Mouse (Mus musculus) mouse trophoblast stem cell (cell line): ENCODE results near the gene Dclre1a.
"Not testable (repeated sequence)": the region's sequence is repeated elsewhere in the genome, so short reads cannot be mapped to it uniquely, and the experiment has no call there.

Experiments
- in situ Hi-C, 2 experiments: fragments of 300-500 bp; cut with MseI, MboI; formaldehyde crosslinking; loops; 2 replicates in 1 of 2; 3 replicates in 1 of 2; pipeline ENCODE4 v1.15.1; 2025

Dclre1a gene

GRCm38 (mm10) chr19:56548230-56549032, 409 bp upstream of the Dclre1a start, which contains the start of gene Nhlrc2:
Gene Nhlrc2, plus strand, starts transcription at chr19:56548261.
- in situ Hi-C loops = no loop called here

- in situ Hi-C loops = no loop called here
Measured at GRCm38 (mm10) chr19:56546031-56546430, 2.0 kb downstream of the Dclre1a start.

- in situ Hi-C loops = no loop called here
Measured at GRCm38 (mm10) chr19:56544681-56545388, 3.2 kb downstream of the Dclre1a start.

GRCm38 (mm10) chr19:56543320-56543719, 4.7 kb downstream of the Dclre1a start:
- in situ Hi-C loops = no loop called here

GRCm38 (mm10) chr19:56535765-56536164, 12.3 kb downstream of the Dclre1a start:
- in situ Hi-C loops = no loop called here

GRCm38 (mm10) chr19:56535064-56535463, 13.0 kb downstream of the Dclre1a start:
- in situ Hi-C loops = no loop called here

- in situ Hi-C loops = no loop called here
Measured at GRCm38 (mm10) chr19:56534337-56534736, 13.7 kb downstream of the Dclre1a start.

GRCm38 (mm10) chr19:56533291-56534071, 14.5 kb downstream of the Dclre1a start:
- in situ Hi-C loops = no loop called here

GRCm38 (mm10) chr19:56531251-56531650, 16.8 kb downstream of the Dclre1a start:
- in situ Hi-C loops = no loop called here

- in situ Hi-C loops = not testable (repeated sequence)
Measured at GRCm38 (mm10) chr19:56530529-56530928, 17.5 kb downstream of the Dclre1a start.

GRCm38 (mm10) chr19:56519408-56519807, 28.6 kb downstream of the Dclre1a start:
- in situ Hi-C loops = not testable (repeated sequence)

- in situ Hi-C loops = not testable (repeated sequence)
Measured at GRCm38 (mm10) chr19:56513527-56513926, 34.5 kb downstream of the Dclre1a start.

GRCm38 (mm10) chr19:56511207-56511606, 36.8 kb downstream of the Dclre1a start:
- in situ Hi-C loops = not testable (repeated sequence)

- in situ Hi-C loops = not testable (repeated sequence)
Measured at GRCm38 (mm10) chr19:56503525-56503924, 44.5 kb downstream of the Dclre1a start.

GRCm38 (mm10) chr19:56503069-56503468, 45.0 kb downstream of the Dclre1a start:
- in situ Hi-C loops = not testable (repeated sequence)

- in situ Hi-C loops = not testable (repeated sequence)
Measured at GRCm38 (mm10) chr19:56494157-56494556, 53.9 kb downstream of the Dclre1a start.

- in situ Hi-C loops = no loop called here
Measured at GRCm38 (mm10) chr19:56489601-56490000, 58.4 kb downstream of the Dclre1a start.

GRCm38 (mm10) chr19:56487339-56487738, 60.7 kb downstream of the Dclre1a start:
- in situ Hi-C loops = no loop called here

- in situ Hi-C loops = no loop called here
Measured at GRCm38 (mm10) chr19:56486926-56487325, 61.1 kb downstream of the Dclre1a start.

GRCm38 (mm10) chr19:56485376-56486271, 62.4 kb downstream of the Dclre1a start:
- in situ Hi-C loops = no loop called here
